In the genomic region with DNA sequence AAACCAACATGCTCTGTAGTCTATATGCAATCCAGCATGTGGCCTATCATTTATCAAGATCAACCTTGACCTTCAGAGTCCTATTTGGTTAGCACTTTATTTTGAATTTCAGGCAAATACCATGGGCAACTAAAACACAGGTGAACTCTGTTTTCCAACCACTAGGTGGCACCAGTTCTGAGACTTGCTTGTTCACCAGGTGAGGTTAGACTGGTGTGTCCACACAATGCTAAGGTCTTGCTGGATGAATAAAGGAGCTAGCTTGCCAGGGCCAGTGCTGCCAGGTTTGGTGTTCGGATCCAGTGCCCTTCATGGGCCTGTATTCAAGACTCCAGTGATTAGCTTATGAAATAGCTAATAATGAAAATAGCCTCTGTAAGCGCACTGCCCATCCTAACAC, we compare ENCODE assay signal across 10 mouse cellular contexts. TPM values are rescaled to one million over a fixed set of nuclear protein-coding genes. Genes with fewer than 3 reads are reported as not detected.
DNase-seq lines count a peak whose midpoint lies in the region; ATAC-seq and TF ChIP-seq lines count a peak whose summit lies in the region.
"Had no signal": no experiment of that assay in that cellular context is flagged by ENCODE, and none has a peak within 500 bp of the region (broad histone marks: within the 10 kb centered on the region; RNA-seq: fewer than 3 reads in every experiment).

No protein-coding gene starts in this region.

- H3K27me3 ChIP-seq in heart, embryonic 11.5 days (ENCODE audit: control insufficient read depth, insufficient read depth, low read length): no peaks in the 10 kb centered on the region
- no peaks in the 10 kb centered on the region for H3K27me3 ChIP-seq in E14TG2a.4 (ENCODE audit: insufficient read depth, low read length)
- H3K27me3 ChIP-seq in forebrain, postnatal 0 days (ENCODE audit: insufficient read depth, low read length): no peaks in the 10 kb centered on the region
- H3K27me3 ChIP-seq in stomach, postnatal 0 days (ENCODE audit: control insufficient read depth, insufficient read depth, low read length): no peaks in the 10 kb centered on the region
- H3K27me3 ChIP-seq: embryonic facial prominence, embryonic 12.5 days; liver, embryonic 15.5 days had no signal

- no peak overlapping the region for H3K4me2 ChIP-seq in heart, embryonic 11.5 days
- H3K4me2 ChIP-seq in forebrain, postnatal 0 days (ENCODE audit: low read depth): no peak overlapping the region
- H3K4me2 ChIP-seq in stomach, postnatal 0 days (replicated peaks; ENCODE audit: low read depth): no peak overlapping the region
- H3K4me2 ChIP-seq: embryonic facial prominence, embryonic 12.5 days; liver, embryonic 15.5 days had no signal

- H3K4me3 ChIP-seq in heart, embryonic 11.5 days (ENCODE audit: low read depth, low read length): no peak overlapping the region
- no peak overlapping the region for H3K4me3 ChIP-seq in E14TG2a.4 (replicated peaks; ENCODE audit: low read length)
- no peak overlapping the region for H3K4me3 ChIP-seq in forebrain, postnatal 0 days (ENCODE audit: low read depth, low read length)
- H3K4me3 ChIP-seq in stomach, postnatal 0 days (ENCODE audit: low read depth, low read length): no peak overlapping the region
- H3K4me3 ChIP-seq: embryonic facial prominence, embryonic 12.5 days; liver, embryonic 15.5 days had no signal

- peak; percentile 75 for TF ChIP-seq CTCF in E14TG2a.4 (conservative IDR thresholded peaks at IDR 0.05; ENCODE audit: low read length)
- peak; percentile 75 for TF ChIP-seq CTCF in forebrain, postnatal 0 days (IDR thresholded peaks at IDR 0.05; ENCODE audit: low read depth)
- TF ChIP-seq CTCF in stomach, postnatal 0 days (IDR thresholded peaks at IDR 0.05; ENCODE audit: low read depth): peak; percentile 88

- TF ChIP-seq EP300 in stomach, postnatal 0 days (optimal IDR thresholded peaks at IDR 0.05): no peak

- H3K4me1 ChIP-seq in heart, embryonic 11.5 days (ENCODE audit: control insufficient read depth, insufficient read depth, low read length): peaks cover 10% of the 10 kb centered on the region
- H3K4me1 ChIP-seq in E14TG2a.4 (replicated peaks; ENCODE audit: low read depth, low read length): peaks cover 34% of the 10 kb centered on the region
- no peaks in the 10 kb centered on the region for H3K4me1 ChIP-seq in forebrain, postnatal 0 days (ENCODE audit: insufficient read depth)
- no peaks in the 10 kb centered on the region for H3K4me1 ChIP-seq in stomach, postnatal 0 days (replicated peaks; ENCODE audit: control insufficient read depth, insufficient read depth)
- H3K4me1 ChIP-seq: embryonic facial prominence, embryonic 12.5 days had no signal

- H3K9me3 ChIP-seq in heart, embryonic 11.5 days (replicated peaks; ENCODE audit: control insufficient read depth, low read length): no peaks in the 10 kb centered on the region
- H3K9me3 ChIP-seq in E14TG2a.4 (ENCODE audit: low read length): peaks cover 5% of the 10 kb centered on the region; the same call in 1 of the 2 replicates
- no peaks in the 10 kb centered on the region for H3K9me3 ChIP-seq in forebrain, postnatal 0 days (ENCODE audit: low read length)
- H3K9me3 ChIP-seq in stomach, postnatal 0 days (ENCODE audit: control insufficient read depth, low read length): no peaks in the 10 kb centered on the region
- H3K9me3 ChIP-seq: embryonic facial prominence, embryonic 12.5 days; liver, embryonic 15.5 days had no signal

- no peak overlapping the region for H3K9ac ChIP-seq in heart, embryonic 11.5 days (ENCODE audit: low read depth, low read length)
- H3K9ac ChIP-seq in forebrain, postnatal 0 days: no peak overlapping the region
- no peak overlapping the region for H3K9ac ChIP-seq in stomach, postnatal 0 days (ENCODE audit: low read length)
- H3K9ac ChIP-seq: embryonic facial prominence, embryonic 12.5 days; liver, embryonic 15.5 days had no signal

- peak; percentile 43 to 78 for DNase-seq in heart, adult 18-20 months
- DNase-seq in c-Kit-positive CD71-negative TER-119-negative erythroid progenitor cells, embryonic 14.5 days (ENCODE audit: low read depth): peak; percentile 46
- DNase-seq in forebrain, postnatal 0 days: peak; percentile 63
- peak; percentile 72 for DNase-seq in kidney, postnatal 14 days
- peak; percentile 66 for DNase-seq in lung, postnatal 25 days (ENCODE audit: low spot score)
- DNase-seq in stomach, postnatal 0 days (ENCODE audit: low spot score): peak; percentile 62

- H3K36me3 ChIP-seq in heart, embryonic 11.5 days (ENCODE audit: control insufficient read depth, insufficient read depth, low read length): no peaks in the 10 kb centered on the region
- no peaks in the 10 kb centered on the region for H3K36me3 ChIP-seq in E14TG2a.4 (ENCODE audit: insufficient read depth, low read length)
- no peaks in the 10 kb centered on the region for H3K36me3 ChIP-seq in forebrain, postnatal 0 days (ENCODE audit: insufficient read depth)
- H3K36me3 ChIP-seq in stomach, postnatal 0 days (ENCODE audit: control insufficient read depth, insufficient read depth, low read length): no peaks in the 10 kb centered on the region
- H3K36me3 ChIP-seq: embryonic facial prominence, embryonic 12.5 days; liver, embryonic 15.5 days had no signal

- WGBS in heart, embryonic 11.5 days (ENCODE audit: insufficient replicate concordance): 62% methylated on average over 2 of the region's 2 CpGs
- WGBS in forebrain, postnatal 0 days: 75% methylated on average over 2 of the region's 2 CpGs
- WGBS in stomach, postnatal 0 days: 66% methylated on average over 2 of the region's 2 CpGs

- no peak overlapping the region for H3K27ac ChIP-seq in heart, embryonic 11.5 days (ENCODE audit: low read depth, low read length)
- no peak overlapping the region for H3K27ac ChIP-seq in forebrain, postnatal 0 days (ENCODE audit: low read depth, low read length)
- no peak overlapping the region for H3K27ac ChIP-seq in stomach, postnatal 0 days (replicated peaks)
- H3K27ac ChIP-seq: embryonic facial prominence, embryonic 12.5 days; liver, embryonic 15.5 days had no signal

- ATAC-seq in heart, embryonic 11.5 days (replicated peaks; ENCODE audit: insufficient number of reproducible peaks, low FRiP score, low TSS enrichment): no peak
- no peak for ATAC-seq in forebrain, postnatal 0 days
- peak; percentile 71 for ATAC-seq in stomach, postnatal 0 days (ENCODE audit: low FRiP score, low TSS enrichment)

RNA-seq across cellular contexts. Expression of gene Nrip3, which starts 10.9 kb away (rescaled TPM):
- under 1 TPM; 0.20 to 0.21 TPM for total RNA-seq in heart, adult 18-20 months (2021)
- 0.62 TPM in 2 replicates for polyA plus RNA-seq in heart, embryonic 11.5 days (2014; fragmentation: Nextera tagmentation; extraction: Ambion mirVana)
- 23.6 and 43.4 TPM in 2 replicates for total RNA-seq in forebrain, postnatal 0 days (2014; rRNA removed)
- polyA plus RNA-seq in forebrain, postnatal 0 days (2015; fragmentation: Nextera tagmentation; extraction: Ambion mirVana): 14.8 and 21.9 TPM in 2 replicates
- 0.63 and 0.73 TPM in 2 replicates for polyA plus RNA-seq in stomach, postnatal 0 days (2015; fragmentation: Nextera tagmentation; extraction: Ambion mirVana)

RNA-seq across cellular contexts. Expression of gene Tmem9b, which starts 40.1 kb away (rescaled TPM):
- 10 to 100 TPM; 29.2 to 31.1 TPM for total RNA-seq in heart, adult 18-20 months (2021)
- 58.9 and 61.9 TPM in 2 replicates for polyA plus RNA-seq in heart, embryonic 11.5 days (2014; fragmentation: Nextera tagmentation; extraction: Ambion mirVana)
- total RNA-seq in forebrain, postnatal 0 days (2014; rRNA removed): 109 and 139 TPM in 2 replicates
- polyA plus RNA-seq in forebrain, postnatal 0 days (2015; fragmentation: Nextera tagmentation; extraction: Ambion mirVana): 157 and 178 TPM in 2 replicates
- 103 and 106 TPM in 2 replicates for polyA plus RNA-seq in stomach, postnatal 0 days (2015; fragmentation: Nextera tagmentation; extraction: Ambion mirVana)
